Mouse (Mus musculus): ENCODE results near the gene Spp2. TPM values are rescaled to one million over a fixed set of nuclear protein-coding genes. Genes with fewer than 3 reads are reported as not detected.

The Spp2 gene
- polyA plus RNA-seq (2016; fragmentation: Nextera tagmentation; extraction: Ambion mirVana), result not detected in 2 replicates

DNA sequence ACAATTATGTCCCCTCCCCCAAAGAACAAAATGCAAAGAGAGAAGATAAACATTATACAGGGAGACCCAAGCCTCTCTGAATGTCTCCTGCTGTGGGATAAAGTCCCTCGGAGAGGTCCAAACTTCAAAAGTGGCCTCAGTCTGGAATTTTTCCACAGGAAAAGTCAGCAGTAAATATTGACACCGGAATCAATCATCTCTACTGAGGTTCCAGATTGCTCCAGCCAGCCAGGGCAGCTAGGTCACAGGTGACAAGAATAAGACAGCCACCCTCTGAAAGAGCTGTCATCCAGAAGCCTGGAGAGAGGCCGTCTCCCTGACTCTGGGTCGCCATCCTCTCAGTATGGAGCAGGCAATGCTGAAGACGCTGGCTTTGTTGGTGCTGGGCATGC, at the start of gene Spp2:
Spp2 (plus strand) TSS at position 155 of the 392 bp plus-strand sequence.
- 76% methylated on average over 5 of the region's 5 CpGs for WGBS
- no peak within 1 kb of the TSS for H3K9ac ChIP-seq
- H3K4me2 ChIP-seq (replicated peaks), result no peak within 1 kb of the TSS
- ATAC-seq (ENCODE audit: insufficient number of reproducible peaks, insufficient read depth, low FRiP score, low TSS enrichment), result no peak
- H3K9me3 ChIP-seq, result no peaks in the 10 kb centered on the region
- H3K27me3 ChIP-seq, result no peaks in the 10 kb centered on the region
- no peak within 1 kb of the TSS for H3K27ac ChIP-seq
- H3K4me3 ChIP-seq, result no peak within 1 kb of the TSS
- H3K36me3 ChIP-seq, result no peaks in the 10 kb centered on the region
- no peaks in the 10 kb centered on the region for H3K4me1 ChIP-seq

DNA sequence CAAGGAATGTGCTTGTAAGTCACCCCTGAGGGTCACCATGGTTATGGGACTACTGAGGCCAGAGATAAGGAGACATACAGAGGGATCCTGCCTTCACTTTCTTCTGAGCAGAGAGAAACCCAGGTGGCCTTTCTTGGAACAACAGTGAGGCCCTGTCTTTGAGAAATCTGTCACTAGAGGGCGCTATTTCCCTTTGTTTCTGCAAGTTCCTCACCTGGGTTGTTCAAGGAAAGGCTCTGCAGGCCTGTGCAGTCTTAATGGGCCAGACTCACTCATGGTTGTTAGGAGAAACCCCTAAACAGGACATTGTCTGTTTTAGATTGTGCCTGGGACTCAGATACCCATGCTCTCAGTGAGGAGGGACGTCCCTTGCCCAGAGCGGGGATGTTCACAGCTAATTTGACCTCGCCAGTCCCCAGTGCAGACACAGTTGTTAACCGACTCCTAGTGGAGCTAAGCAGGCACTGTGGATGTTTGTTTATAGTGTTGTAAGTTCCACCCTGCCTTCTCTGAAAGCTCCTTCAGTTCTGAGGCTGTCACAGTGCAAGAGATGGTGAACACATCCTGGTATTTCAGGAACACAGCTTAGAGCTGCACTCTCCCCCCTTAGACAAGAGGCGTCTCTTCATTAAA, 49.2 kb upstream of the Spp2 start:
- H3K9ac ChIP-seq, result no peak overlapping the region
- no peaks in the 10 kb centered on the region for H3K36me3 ChIP-seq
- H3K4me1 ChIP-seq, result no peaks in the 10 kb centered on the region
- H3K27ac ChIP-seq, result no peak overlapping the region
- H3K4me3 ChIP-seq, result no peak overlapping the region
- no peak for ATAC-seq (ENCODE audit: insufficient number of reproducible peaks, insufficient read depth, low FRiP score, low TSS enrichment)
- 42% methylated on average over 6 of the region's 6 CpGs for WGBS
- no peaks in the 10 kb centered on the region for H3K9me3 ChIP-seq
- H3K4me2 ChIP-seq (replicated peaks), result no peak overlapping the region
- no peaks in the 10 kb centered on the region for H3K27me3 ChIP-seq

DNA sequence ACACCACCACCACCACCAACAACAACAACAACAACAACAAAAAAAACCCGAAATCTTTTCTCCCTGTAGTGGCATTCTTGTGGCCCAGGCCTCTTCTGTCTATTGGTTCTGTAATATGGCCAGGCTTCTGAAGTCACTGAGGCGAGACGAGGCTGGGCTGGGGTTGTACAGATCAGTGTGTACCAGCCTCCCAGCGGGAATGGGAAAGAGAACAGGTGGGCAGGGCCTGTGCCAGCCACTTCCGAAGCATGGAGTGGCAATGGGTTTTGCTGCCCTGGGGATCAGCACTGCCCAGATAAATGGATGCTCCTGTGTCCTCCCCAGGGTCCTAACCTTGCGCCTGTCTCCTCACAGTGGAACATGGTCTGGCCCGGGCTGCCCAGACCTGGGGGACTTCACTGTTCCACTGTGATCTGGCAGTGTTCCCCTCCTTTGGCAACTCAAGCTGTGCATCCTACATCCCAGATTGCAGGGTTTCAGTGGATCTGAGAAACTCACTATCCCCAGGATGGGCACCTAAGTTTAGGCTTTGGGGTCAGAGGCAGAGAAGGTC, 48.6 kb upstream of the Spp2 start:
- Histone ChIP-seq H3K27me3 (no peaks in the 10 kb centered on the region), H3K9ac (no peak overlapping the region), H3K4me3 (no peak overlapping the region), H3K27ac (no peak overlapping the region), H3K9me3 (no peaks in the 10 kb centered on the region), H3K4me2 (replicated peaks) (no peak overlapping the region), H3K4me1 (no peaks in the 10 kb centered on the region), H3K36me3 (no peaks in the 10 kb centered on the region)
- no peak for ATAC-seq (ENCODE audit: insufficient number of reproducible peaks, insufficient read depth, low FRiP score, low TSS enrichment)
- 80% methylated on average over 7 of the region's 7 CpGs for WGBS

DNA sequence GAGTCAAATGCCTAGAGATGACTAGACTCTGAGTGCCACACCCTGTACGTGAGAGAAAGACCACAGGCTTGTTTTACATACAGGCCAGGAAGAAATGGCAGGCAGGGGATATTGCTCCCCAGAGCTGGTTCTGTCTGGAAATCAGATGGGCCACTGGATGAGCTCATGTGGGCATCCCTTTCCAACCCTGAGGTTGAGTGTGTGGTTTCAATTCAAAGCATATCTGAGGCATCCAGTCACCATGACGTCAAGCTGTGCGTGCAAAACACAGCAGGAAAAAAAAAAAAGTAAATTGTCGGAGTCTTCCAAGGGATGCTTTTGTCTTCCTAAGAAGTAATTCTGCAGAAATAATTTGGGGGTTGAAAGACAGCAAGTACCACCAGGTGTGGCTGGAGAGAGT, 45.7 kb upstream of the Spp2 start:
- no peaks in the 10 kb centered on the region for H3K9me3 ChIP-seq
- ATAC-seq (ENCODE audit: insufficient number of reproducible peaks, insufficient read depth, low FRiP score, low TSS enrichment), result no peak
- no peak overlapping the region for H3K27ac ChIP-seq
- WGBS, result 62% methylated on average over 4 of the region's 4 CpGs
- no peak overlapping the region for H3K4me3 ChIP-seq
- H3K27me3 ChIP-seq, result no peaks in the 10 kb centered on the region
- H3K9ac ChIP-seq, result no peak overlapping the region
- H3K4me1 ChIP-seq, result no peaks in the 10 kb centered on the region
- H3K36me3 ChIP-seq, result no peaks in the 10 kb centered on the region
- no peak overlapping the region for H3K4me2 ChIP-seq (replicated peaks)

DNA sequence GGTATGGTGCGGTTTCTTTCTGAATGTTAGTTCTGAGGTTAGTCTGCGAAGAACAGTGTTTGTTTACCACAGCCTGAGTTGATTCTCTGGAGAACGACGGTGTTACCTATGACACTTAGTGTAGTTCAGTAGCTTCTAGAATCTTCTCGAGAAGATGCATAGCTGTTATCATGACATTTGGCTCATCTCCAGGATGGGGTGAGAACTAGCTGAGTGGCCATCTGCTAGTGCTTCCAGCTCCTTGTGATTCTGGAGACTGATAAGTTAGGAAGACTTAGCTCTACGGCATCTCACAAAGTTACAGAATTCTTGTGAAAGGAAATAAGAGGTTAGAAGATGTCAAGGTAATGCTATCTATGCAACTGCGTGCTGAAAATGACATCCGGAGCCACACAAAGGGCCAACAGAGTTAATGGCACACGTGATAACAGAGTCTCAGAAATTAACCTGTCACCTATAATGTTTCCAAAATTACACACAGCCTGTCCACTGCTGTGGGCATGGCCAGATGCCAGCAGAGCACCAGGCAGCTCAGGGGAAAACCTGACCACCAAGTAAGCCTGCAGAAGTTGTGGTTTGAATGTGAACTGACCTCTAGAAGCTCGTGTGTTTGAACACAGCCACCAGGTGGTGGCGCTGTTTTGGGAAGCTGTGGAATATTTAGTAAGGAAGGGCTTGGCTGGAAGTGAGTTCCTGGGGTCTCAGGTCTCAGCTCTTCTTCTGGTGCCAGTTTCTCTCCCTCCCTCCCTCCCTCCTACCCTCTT, 39.7 kb upstream of the Spp2 start:
- peaks cover 6% of the 10 kb centered on the region; the same call in 1 of the 2 replicates for H3K4me1 ChIP-seq
- H3K9me3 ChIP-seq, result no peaks in the 10 kb centered on the region
- H3K36me3 ChIP-seq, result no peaks in the 10 kb centered on the region
- WGBS, result 77% methylated on average over 11 of the region's 11 CpGs
- no peak overlapping the region for H3K4me3 ChIP-seq
- no peak overlapping the region for H3K27ac ChIP-seq
- no peak overlapping the region for H3K4me2 ChIP-seq (replicated peaks)
- H3K9ac ChIP-seq, result no peak overlapping the region
- ATAC-seq (ENCODE audit: insufficient number of reproducible peaks, insufficient read depth, low FRiP score, low TSS enrichment), result no peak
- no peaks in the 10 kb centered on the region for H3K27me3 ChIP-seq

DNA sequence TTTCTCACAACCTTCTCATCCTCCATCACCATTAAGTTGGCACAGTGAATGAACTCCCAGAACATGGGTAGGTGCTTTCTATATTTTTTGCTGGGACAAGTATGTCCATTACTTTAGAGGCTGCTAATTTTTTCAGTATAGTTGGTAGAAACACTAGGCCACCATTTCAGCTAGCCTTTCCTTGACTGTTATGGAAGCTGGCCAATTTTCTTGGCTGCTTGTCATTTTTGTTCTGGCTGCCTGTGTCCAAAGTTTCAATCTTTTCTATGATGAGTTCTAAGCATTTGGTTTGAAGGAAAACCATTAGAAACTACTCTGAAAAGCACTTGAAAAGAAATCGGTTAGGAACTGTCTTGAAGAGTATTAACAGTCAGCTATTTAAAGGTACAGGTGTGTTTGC, 28.3 kb upstream of the Spp2 start:
- H3K4me3 ChIP-seq, result no peak overlapping the region
- H3K27ac ChIP-seq, result no peak overlapping the region
- no peak for ATAC-seq (ENCODE audit: insufficient number of reproducible peaks, insufficient read depth, low FRiP score, low TSS enrichment)
- no peak overlapping the region for H3K9ac ChIP-seq
- no peak overlapping the region for H3K4me2 ChIP-seq (replicated peaks)
- no peaks in the 10 kb centered on the region for H3K4me1 ChIP-seq
- 91% methylated on average over 1 of the region's 1 CpGs for WGBS
- H3K9me3 ChIP-seq, result no peaks in the 10 kb centered on the region
- H3K36me3 ChIP-seq, result no peaks in the 10 kb centered on the region
- no peaks in the 10 kb centered on the region for H3K27me3 ChIP-seq

DNA sequence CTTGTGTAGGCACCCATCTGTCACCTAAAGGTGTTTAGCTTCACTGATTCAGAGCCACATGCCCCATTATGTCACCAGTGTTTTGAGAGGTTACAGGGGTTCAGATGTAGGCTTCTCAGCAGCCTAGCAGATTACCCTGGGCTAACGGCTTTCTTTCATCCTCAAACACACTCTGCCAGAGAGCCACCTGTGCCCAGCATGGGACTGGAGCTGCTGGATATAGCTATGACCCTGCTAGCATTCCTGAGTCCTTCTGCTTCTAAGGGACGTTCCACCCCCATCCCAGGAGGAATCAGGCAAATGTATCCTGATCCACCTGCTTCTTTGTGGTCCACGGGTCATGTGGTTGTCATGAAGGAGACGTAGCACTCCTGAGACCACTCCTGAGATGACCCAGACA, 15.1 kb upstream of the Spp2 start:
- WGBS, result 70% methylated on average over 4 of the region's 4 CpGs
- no peak overlapping the region for H3K9ac ChIP-seq
- no peak overlapping the region for H3K27ac ChIP-seq
- no peaks in the 10 kb centered on the region for H3K9me3 ChIP-seq
- no peaks in the 10 kb centered on the region for H3K4me1 ChIP-seq
- no peak for ATAC-seq (ENCODE audit: insufficient number of reproducible peaks, insufficient read depth, low FRiP score, low TSS enrichment)
- H3K36me3 ChIP-seq, result no peaks in the 10 kb centered on the region
- no peak overlapping the region for H3K4me2 ChIP-seq (replicated peaks)
- H3K27me3 ChIP-seq, result no peaks in the 10 kb centered on the region
- H3K4me3 ChIP-seq, result no peak overlapping the region

DNA sequence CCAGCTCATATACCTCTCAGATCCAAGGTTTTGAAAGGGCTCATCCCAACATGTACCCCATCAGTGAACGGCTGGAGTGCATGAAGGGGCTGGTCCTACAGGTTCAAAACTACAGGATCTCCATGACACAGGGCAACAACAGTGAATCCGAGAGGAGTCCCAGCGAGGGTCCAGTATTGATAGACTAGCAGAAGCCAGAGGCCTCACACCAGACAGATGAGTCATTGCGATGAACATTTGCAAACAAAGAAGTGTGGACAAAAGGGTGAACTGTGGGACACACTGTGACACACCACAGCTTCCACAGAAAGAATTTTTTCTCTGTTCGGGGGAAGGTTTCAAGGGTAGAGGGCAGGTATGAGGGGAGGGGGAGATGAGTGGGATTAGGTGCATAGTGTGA, 13.4 kb upstream of the Spp2 start:
- WGBS, result 87% methylated on average over 5 of the region's 5 CpGs
- H3K36me3 ChIP-seq, result no peaks in the 10 kb centered on the region

DNA sequence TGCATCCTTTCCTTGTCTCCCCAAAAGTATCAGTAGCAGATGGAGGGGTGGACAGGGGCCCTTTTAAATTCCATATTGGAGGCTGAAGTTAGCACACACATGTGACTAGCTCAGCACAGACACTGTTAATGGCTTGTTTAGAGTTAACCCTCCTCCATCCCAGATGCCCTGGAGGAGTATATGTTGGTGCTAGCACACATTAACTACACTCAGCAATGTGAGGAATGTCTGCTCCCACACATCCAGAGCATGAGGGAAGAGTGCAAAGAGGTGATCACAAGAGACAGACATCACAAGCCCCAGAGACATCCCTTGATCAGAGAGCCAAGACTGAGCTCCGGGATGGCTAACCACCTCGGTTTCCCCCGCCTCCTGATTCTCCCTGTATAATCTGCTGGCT, 3.4 kb upstream of the Spp2 start:
- H3K4me1 ChIP-seq, result no peaks in the 10 kb centered on the region
- ATAC-seq (ENCODE audit: insufficient number of reproducible peaks, insufficient read depth, low FRiP score, low TSS enrichment), result no peak
- H3K36me3 ChIP-seq, result no peaks in the 10 kb centered on the region
- H3K9me3 ChIP-seq, result no peaks in the 10 kb centered on the region
- no peak overlapping the region for H3K4me3 ChIP-seq
- H3K9ac ChIP-seq, result no peak overlapping the region
- no peak overlapping the region for H3K4me2 ChIP-seq (replicated peaks)
- 63% methylated on average over 3 of the region's 3 CpGs for WGBS
- H3K27ac ChIP-seq, result no peak overlapping the region
- H3K27me3 ChIP-seq, result no peaks in the 10 kb centered on the region

More for the DNA sequence above, 13.4 kb upstream of the Spp2 start:
- ATAC-seq (ENCODE audit: insufficient number of reproducible peaks, insufficient read depth, low FRiP score, low TSS enrichment), result no peak
- Histone ChIP-seq H3K9me3 (no peaks in the 10 kb centered on the region), H3K27me3 (no peaks in the 10 kb centered on the region), H3K4me1 (no peaks in the 10 kb centered on the region), H3K27ac (no peak overlapping the region), H3K4me3 (no peak overlapping the region), H3K4me2 (replicated peaks) (no peak overlapping the region), H3K9ac (no peak overlapping the region)

DNA sequence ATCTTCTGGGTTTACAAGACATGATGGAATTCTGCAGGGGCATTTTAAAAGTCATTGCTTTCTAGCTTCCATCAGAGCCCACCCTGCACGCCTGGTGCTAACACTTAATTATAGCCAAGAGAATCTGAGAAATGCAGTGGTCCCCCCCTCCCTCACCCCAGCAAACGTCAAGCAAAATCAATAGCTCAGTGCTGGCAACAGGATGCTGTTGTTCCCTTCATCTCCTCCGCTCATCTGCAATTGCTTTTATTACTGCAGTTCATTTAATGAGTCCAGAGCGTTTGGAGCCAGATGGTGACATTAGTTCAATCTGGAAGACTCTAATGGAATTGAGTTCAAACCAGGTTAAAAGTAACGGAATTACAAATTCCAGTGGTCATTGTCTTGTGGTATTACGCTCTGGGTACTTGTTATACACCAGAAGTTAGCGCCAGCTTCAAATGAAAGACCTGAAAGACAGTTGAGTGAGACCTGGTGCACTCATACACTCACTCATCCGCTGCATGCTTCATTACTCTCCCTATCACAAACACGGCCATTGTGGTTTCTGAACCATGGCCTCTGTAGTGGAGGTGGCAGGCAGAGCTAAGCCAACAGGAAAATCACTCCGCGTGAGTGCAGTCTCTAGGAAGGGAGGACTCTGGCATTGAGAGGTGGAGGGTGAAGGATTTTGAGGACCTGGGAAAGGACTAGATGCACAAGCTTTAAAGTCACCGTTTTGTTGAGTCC, 519 bp upstream of the Spp2 start:
- Histone ChIP-seq H3K27ac (no peak overlapping the region), H3K36me3 (no peaks in the 10 kb centered on the region), H3K9me3 (no peaks in the 10 kb centered on the region), H3K4me3 (no peak overlapping the region), H3K27me3 (no peaks in the 10 kb centered on the region), H3K4me1 (no peaks in the 10 kb centered on the region), H3K9ac (no peak overlapping the region), H3K4me2 (replicated peaks) (no peak overlapping the region)
- WGBS, result 60% methylated on average over 12 of the region's 12 CpGs
- ATAC-seq (ENCODE audit: insufficient number of reproducible peaks, insufficient read depth, low FRiP score, low TSS enrichment), result no peak

DNA sequence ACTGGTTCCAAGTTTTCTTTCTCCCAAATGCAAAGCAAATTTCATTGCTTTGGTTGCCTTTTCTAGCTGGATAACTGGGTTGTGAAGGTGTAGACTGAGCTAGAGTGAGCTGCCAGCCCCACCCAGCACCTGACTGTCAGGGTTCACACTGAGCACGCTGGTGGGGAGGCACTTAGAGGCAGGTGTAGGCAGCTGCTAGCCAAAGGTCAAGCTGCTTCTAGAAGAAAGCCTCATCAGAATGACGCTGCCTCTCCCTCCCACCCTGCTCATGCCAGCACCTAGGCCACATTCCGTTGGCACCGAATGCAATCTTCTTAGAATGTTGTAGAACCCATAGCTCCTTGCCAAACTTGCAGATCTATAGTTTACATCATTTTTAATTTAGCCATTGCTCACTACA, 1.6 kb downstream of the Spp2 start:
- no peak overlapping the region for H3K4me2 ChIP-seq (replicated peaks)

DNA sequence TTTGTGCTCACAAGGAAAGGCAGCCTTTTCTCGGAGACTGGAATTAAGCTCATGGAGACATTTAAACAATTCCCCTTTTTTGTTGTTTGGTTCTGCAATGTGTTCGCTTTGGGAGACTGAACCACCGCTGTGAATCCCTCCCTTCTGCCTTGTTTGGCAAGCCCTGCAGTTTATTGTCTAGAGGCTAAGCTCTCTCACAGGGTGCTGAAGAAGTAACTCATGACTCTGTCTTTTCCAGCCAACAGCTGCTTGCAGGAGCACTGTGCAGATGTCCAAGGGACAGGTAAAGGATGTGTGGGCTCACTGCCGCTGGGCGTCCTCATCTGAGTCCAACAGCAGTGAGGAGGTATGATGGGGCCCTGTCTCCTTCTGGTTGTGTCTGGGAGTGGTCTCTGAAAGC, 5.3 kb downstream of the Spp2 start:
- H3K9ac ChIP-seq, result no peak overlapping the region
- no peak overlapping the region for H3K4me2 ChIP-seq (replicated peaks)
- no peaks in the 10 kb centered on the region for H3K36me3 ChIP-seq
- no peak overlapping the region for H3K4me3 ChIP-seq
- no peaks in the 10 kb centered on the region for H3K4me1 ChIP-seq
- no peaks in the 10 kb centered on the region for H3K27me3 ChIP-seq
- no peak for ATAC-seq (ENCODE audit: insufficient number of reproducible peaks, insufficient read depth, low FRiP score, low TSS enrichment)
- WGBS, result 69% methylated on average over 5 of the region's 5 CpGs
- H3K27ac ChIP-seq, result no peak overlapping the region
- no peaks in the 10 kb centered on the region for H3K9me3 ChIP-seq

More for the DNA sequence above, 1.6 kb downstream of the Spp2 start:
- Histone ChIP-seq H3K4me3 (no peak overlapping the region), H3K9me3 (no peaks in the 10 kb centered on the region), H3K27me3 (no peaks in the 10 kb centered on the region), H3K36me3 (no peaks in the 10 kb centered on the region), H3K4me1 (no peaks in the 10 kb centered on the region), H3K9ac (no peak overlapping the region), H3K27ac (no peak overlapping the region)
- no peak for ATAC-seq (ENCODE audit: insufficient number of reproducible peaks, insufficient read depth, low FRiP score, low TSS enrichment)
- 87% methylated on average over 4 of the region's 4 CpGs for WGBS

All from embryonic facial prominence, embryonic 12.5 days (tissue).